Mouse (Mus musculus): ENCODE results near the gene Tsga10ip. TPM values are rescaled to one million over a fixed set of nuclear protein-coding genes. Genes with fewer than 3 reads are reported as not detected.
"Not testable (repeated sequence)": the region's sequence is repeated elsewhere in the genome, so short reads cannot be mapped to it uniquely, and the experiment has no call there.

The Tsga10ip gene
- polyA plus RNA-seq, 1 experiment from 2014 or later: not detected

DNA sequence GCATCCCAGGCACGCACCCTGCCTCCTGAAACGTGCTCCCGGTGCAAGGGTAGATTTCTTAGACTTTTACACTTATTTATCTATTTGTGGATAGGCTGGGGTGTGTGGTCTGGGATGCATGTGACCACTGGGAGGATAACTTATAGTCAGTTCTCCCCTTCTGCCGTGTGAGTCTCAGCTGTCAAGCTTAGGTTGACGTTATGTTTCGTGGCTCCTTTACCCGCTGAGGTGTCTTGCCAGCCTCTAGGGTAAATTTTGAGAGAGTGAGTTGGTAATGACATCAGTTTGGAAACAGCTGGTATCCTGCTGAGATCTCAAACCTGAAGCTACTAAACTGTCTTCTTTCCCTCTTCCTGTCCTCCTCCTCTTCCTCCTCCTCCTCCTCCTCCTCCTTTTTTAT lies 3.6 kb upstream of the Tsga10ip start:
- Histone ChIP-seq H3K4me1 (peaks cover 17% of the 10 kb centered on the region), H3K4me2 (peak overlapping the region; percentile 56), H3K9me3 (no peaks in the 10 kb centered on the region), H3K9ac (peak overlapping the region; percentile 21; the same call in 1 of the 2 replicates), H3K27ac (peak overlapping the region; percentile 62), H3K4me3 (peak overlapping the region; percentile 38), H3K27me3 (replicated peaks) (no peaks in the 10 kb centered on the region), H3K36me3 (replicated peaks) (no peaks in the 10 kb centered on the region)
- 21% methylated on average over 7 of the region's 7 CpGs for WGBS
- no peak for ATAC-seq (replicated peaks)

DNA sequence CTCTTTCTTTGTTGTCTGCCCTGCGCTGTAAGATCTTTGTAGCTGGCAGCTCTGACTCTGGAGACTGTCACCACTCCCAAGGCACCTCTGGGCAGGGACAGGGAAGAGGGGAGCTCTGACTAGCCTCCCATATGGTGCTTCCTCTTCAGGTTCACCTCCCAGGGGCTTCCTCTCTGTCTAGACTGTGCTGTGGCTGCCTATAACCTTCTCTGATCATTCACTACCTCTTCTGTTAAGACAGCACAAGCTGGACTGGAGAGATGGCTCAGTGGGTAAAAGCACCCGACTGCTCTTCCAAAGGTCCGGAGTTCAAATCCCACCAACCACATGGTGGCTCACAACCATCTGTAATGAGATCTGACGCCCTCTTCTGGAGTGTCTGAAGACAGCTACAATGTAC lies 1.3 kb downstream of the Tsga10ip start:
- not testable (repeated sequence) for H3K27ac ChIP-seq; H3K4me2 ChIP-seq; ATAC-seq (replicated peaks); H3K36me3 ChIP-seq (replicated peaks); H3K9ac ChIP-seq; H3K4me1 ChIP-seq; H3K27me3 ChIP-seq (replicated peaks); H3K9me3 ChIP-seq; H3K4me3 ChIP-seq
- 64% methylated on average over 4 of the region's 4 CpGs for WGBS

DNA sequence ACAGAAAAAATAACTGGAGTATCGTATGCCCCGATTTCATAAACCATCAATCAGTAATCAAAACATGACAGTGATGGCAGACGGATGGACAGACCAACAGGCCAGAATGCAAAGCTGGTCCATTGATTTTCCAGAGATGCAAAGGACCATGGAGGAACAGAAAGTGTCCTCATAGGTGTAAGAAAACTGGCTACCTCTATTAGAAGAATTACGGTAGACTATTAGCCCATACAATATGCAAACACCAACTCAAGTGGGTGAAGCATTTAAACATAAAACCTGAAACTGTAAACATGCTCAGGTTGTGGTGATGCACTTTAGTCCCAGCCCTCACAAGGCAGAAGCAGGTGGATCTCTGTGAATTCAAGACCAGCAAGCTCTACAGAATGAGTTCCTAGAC lies 7.0 kb downstream of the Tsga10ip start:
- no peak for ATAC-seq (replicated peaks)
- WGBS: 72% methylated on average over 4 of the region's 4 CpGs
- Histone ChIP-seq H3K4me2 (no peak overlapping the region), H3K36me3 (replicated peaks) (no peaks in the 10 kb centered on the region), H3K9me3 (no peaks in the 10 kb centered on the region), H3K9ac (no peak overlapping the region), H3K4me3 (no peak overlapping the region), H3K27me3 (replicated peaks) (no peaks in the 10 kb centered on the region), H3K4me1 (peaks cover 3% of the 10 kb centered on the region; the same call in 1 of the 2 replicates), H3K27ac (no peak overlapping the region)

DNA sequence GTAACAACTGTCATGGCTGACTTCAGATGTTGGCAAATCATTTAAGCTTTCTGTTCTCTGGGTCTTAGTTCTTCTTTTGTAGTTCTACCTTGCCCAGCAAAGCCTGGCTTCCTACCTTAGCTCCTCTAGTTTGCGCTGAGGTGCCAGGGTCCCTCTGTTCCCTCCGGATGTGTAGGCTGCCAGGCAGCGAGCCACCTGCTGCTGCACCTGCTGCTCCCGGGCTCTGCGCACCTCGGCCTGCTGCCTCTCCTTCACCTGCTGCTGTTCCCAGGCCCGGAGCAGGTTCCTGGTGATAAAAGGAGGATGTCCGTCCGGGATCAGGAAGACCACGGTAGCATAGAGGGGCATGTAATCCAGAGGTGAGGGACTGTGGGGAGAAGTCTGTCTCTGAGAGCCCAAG lies 8.2 kb downstream of the Tsga10ip start:
- H3K27me3 ChIP-seq (replicated peaks): no peaks in the 10 kb centered on the region
- peaks cover 15% of the 10 kb centered on the region for H3K4me1 ChIP-seq
- no peak overlapping the region for H3K4me2 ChIP-seq
- H3K4me3 ChIP-seq: no peak overlapping the region
- H3K36me3 ChIP-seq (replicated peaks): no peaks in the 10 kb centered on the region
- H3K9me3 ChIP-seq: no peaks in the 10 kb centered on the region
- 57% methylated on average over 10 of the region's 10 CpGs for WGBS
- H3K27ac ChIP-seq: no peak overlapping the region
- no peak overlapping the region for H3K9ac ChIP-seq
- ATAC-seq (replicated peaks): no peak

DNA sequence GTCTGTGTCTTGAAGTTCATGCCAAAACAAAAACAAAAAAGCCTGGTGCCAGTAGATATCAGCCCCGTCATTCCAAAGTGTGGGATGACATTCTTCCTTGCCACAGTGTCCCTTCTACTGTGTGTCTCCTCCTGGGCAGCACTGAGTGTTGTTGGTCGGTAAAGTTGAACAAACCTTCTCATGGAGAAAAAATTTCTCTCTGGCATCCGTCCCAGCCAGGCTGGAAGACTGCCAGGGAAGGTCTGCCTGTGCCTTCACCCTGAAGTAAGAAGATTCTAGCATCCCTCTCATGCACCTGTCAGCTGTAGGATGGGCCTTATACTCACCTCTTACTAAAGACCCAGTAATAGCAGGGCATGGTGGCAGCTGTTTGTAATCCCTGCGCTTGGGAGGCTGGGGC lies 9.4 kb downstream of the Tsga10ip start:
- no peak overlapping the region for H3K4me2 ChIP-seq
- no peak overlapping the region for H3K27ac ChIP-seq
- no peaks in the 10 kb centered on the region for H3K9me3 ChIP-seq
- H3K4me3 ChIP-seq: no peak overlapping the region
- ATAC-seq (replicated peaks): no peak
- H3K27me3 ChIP-seq (replicated peaks): no peaks in the 10 kb centered on the region
- no peaks in the 10 kb centered on the region for H3K36me3 ChIP-seq (replicated peaks)
- WGBS: 62% methylated on average over 4 of the region's 4 CpGs
- H3K4me1 ChIP-seq: peaks cover 17% of the 10 kb centered on the region
- H3K9ac ChIP-seq: no peak overlapping the region

DNA sequence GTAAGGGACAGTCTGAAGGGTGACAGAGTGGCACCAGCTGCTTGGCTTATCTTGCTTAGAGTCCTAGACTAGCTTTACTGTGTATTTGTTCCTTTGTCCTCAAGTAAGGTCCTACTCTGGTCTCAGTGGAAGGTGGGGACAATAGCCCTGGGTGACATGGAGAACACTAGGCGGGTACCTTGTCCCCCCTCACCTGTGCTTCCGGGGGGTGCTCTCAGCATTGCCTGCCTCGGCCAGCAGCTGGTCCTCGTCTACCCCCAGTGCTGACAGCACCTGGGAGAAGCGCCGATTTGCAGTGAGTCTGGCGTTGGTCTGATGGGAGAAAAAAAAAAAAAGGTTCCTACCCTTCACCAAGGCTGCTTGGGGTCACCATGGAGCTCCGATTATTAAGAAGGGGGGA lies 11.9 kb downstream of the Tsga10ip start:
- no peaks in the 10 kb centered on the region for H3K9me3 ChIP-seq
- H3K4me2 ChIP-seq: no peak overlapping the region; the same call in 1 of the 2 replicates
- no peak overlapping the region for H3K9ac ChIP-seq
- no peak for ATAC-seq (replicated peaks)
- H3K27ac ChIP-seq: no peak overlapping the region
- peaks cover 34% of the 10 kb centered on the region for H3K4me1 ChIP-seq
- peaks cover 3% of the 10 kb centered on the region; the same call in 1 of the 2 replicates for H3K36me3 ChIP-seq (replicated peaks)
- H3K27me3 ChIP-seq (replicated peaks): no peaks in the 10 kb centered on the region
- 90% methylated on average over 8 of the region's 8 CpGs for whole genome bisulfite sequencing
- H3K4me3 ChIP-seq: no peak overlapping the region

DNA sequence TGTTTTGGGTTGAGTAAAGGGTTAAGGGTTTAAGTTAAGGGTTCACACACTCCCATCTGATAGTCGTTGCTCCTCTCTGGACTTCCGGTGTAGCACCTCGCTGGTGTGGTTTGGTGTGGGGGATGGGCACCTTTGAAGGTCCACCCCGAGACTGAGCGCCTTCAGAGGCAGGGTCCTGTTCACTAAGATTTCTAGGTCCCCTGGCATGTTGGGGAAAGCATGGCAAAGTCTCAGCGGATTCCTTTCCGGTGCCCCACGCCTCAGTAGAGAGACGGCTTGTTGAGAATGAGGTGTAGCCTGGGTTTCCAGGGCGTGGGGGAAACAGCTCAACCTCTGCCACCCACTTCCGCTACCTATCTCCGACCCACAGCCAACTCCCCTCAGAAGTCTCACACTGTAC lies 12.7 kb downstream of the Tsga10ip start:
- Histone ChIP-seq H3K36me3 (replicated peaks) (peaks cover 8% of the 10 kb centered on the region; the same call in 1 of the 2 replicates), H3K4me3 (peak overlapping the region; percentile 99), H3K27ac (no peak overlapping the region), H3K27me3 (replicated peaks) (no peaks in the 10 kb centered on the region), H3K9ac (no peak overlapping the region), H3K9me3 (no peaks in the 10 kb centered on the region), H3K4me1 (peaks cover 34% of the 10 kb centered on the region), H3K4me2 (peak overlapping the region; percentile 93)
- ATAC-seq (replicated peaks): no peak
- 62% methylated on average over 12 of the region's 12 CpGs for WGBS

DNA sequence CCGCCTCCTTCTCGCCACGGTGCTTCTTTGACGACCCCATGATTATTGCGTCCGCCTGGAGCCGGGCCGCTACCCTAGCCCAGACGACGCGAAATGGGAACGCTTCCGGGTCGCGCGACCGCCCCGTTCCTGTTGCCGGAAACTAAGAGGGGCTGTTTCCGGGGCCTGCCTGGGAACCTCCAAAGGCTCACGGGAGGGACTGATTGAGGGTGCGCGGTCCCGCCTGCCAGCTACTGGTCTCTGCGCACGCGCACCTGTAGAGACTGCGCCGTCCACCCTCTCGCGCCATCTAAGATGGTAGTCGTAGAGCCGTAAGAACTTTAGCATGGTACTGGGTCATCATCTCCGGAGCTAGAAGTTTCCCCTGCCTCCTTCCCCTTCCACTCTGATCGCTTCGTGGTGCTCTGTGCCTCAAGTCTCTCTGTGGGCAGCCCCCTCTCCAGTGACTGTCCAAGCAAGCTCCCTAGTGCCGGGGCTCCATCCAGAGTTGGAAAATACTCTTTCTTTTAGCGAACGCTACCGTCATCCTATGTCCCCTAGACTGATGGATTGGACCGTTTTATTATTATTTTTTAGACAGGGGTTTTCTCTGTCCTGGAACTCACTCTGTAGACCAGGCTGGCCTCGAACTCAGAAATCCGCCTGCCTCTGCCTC lies 13.6 kb downstream of the Tsga10ip start, which contains the start of gene Sart1:
TSS of gene Sart1 (minus strand) at position 116 of the 655 bp plus-strand sequence.
- H3K9ac ChIP-seq: peak within 1 kb of the TSS; percentile 97
- H3K4me1 ChIP-seq: peaks cover 34% of the 10 kb centered on the region
- peak within 1 kb of the TSS; percentile 99 for H3K4me3 ChIP-seq
- H3K27ac ChIP-seq: peak within 1 kb of the TSS; percentile 87
- 2% methylated on average over 43 of the region's 43 CpGs for WGBS
- peak; percentile 97 for ATAC-seq (replicated peaks)
- peaks cover 16% of the 10 kb centered on the region for H3K36me3 ChIP-seq (replicated peaks)
- no peaks in the 10 kb centered on the region for H3K27me3 ChIP-seq (replicated peaks)
- H3K4me2 ChIP-seq: peak within 1 kb of the TSS; percentile 93
- no peaks in the 10 kb centered on the region for H3K9me3 ChIP-seq

DNA sequence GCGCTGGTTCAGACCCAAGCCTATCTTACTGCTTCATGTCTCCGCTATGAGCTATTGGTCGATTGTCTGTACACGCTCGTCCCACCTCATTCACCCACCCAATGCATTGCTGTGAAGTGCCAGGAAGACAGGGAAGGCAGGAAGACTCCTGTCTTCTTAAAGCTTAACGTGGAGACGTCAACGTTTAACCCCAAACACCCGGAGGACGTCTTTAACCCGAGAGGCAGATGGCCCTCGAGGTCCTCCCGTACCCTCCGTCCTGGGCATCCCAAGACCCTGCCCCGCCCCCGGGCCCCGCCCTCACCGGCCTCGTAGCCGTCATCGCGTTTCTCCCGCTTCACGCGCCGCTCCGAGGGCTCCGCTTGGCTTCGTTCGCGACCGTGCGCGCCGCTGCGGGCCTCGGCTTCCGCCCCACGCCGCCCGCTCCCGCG lies 14.3 kb downstream of the Tsga10ip start:
- peak; percentile 56 for ATAC-seq (replicated peaks)
- Histone ChIP-seq H3K4me1 (peaks cover 34% of the 10 kb centered on the region), H3K27me3 (replicated peaks) (no peaks in the 10 kb centered on the region), H3K4me2 (peak overlapping the region; percentile 93), H3K27ac (peak overlapping the region; percentile 87), H3K9ac (peak overlapping the region; percentile 97), H3K4me3 (peak overlapping the region; percentile 99), H3K36me3 (replicated peaks) (peaks cover 23% of the 10 kb centered on the region), H3K9me3 (no peaks in the 10 kb centered on the region)
- WGBS: under 1% methylated on average over 43 of the region's 43 CpGs

DNA sequence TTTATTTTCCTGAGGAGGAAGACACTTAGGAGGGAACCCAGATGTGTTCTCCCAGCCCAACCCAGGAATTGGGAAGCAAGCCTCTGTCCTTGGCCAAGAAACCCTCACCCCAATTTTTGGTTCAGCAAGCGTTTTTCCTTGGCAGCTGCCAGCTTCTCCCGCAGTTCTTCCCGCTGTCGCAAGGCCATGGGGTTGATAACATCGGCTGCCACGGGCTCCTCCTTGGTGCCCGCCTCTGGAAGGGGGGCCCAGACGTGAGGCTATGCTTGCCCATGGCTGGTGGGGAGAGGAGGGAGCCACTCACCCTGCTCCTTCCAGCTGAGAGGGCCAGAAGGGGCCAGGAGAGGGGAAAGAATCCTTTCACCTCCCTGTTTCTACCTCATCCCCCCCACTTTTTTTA lies 17.6 kb downstream of the Tsga10ip start:
- Histone ChIP-seq H3K9me3 (no peaks in the 10 kb centered on the region), H3K4me3 (no peak overlapping the region), H3K27ac (no peak overlapping the region), H3K36me3 (replicated peaks) (peaks cover 53% of the 10 kb centered on the region), H3K9ac (no peak overlapping the region), H3K27me3 (replicated peaks) (no peaks in the 10 kb centered on the region), H3K4me2 (no peak overlapping the region), H3K4me1 (peaks cover 25% of the 10 kb centered on the region)
- 96% methylated on average over 8 of the region's 8 CpGs for WGBS
- ATAC-seq (replicated peaks): no peak

DNA sequence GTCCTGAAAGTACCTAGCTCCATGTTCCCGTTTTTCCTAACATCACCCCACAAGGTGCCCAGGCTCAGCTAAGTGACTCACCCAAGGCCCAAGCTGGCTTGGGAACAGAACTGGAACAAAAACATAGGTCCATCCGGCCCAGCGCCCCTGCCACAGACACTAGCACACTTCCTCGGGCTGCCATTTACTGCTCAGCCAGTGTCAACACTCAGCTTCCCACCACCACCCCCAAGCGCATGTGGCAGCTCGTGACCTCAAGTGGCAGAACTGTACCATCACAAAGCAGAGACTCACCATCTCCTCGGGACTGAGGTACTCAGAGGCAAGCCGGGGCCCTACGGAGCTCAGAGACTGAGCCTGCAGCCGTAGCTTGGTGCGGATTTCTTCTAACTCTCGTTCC lies 19.0 kb downstream of the Tsga10ip start:
- no peaks in the 10 kb centered on the region for H3K27me3 ChIP-seq (replicated peaks)
- 95% methylated on average over 12 of the region's 12 CpGs for WGBS
- ATAC-seq (replicated peaks): no peak
- no peak overlapping the region for H3K27ac ChIP-seq
- peaks cover 66% of the 10 kb centered on the region for H3K36me3 ChIP-seq (replicated peaks)
- peaks cover 18% of the 10 kb centered on the region for H3K4me1 ChIP-seq
- H3K4me2 ChIP-seq: no peak overlapping the region
- H3K4me3 ChIP-seq: no peak overlapping the region
- H3K9ac ChIP-seq: no peak overlapping the region
- H3K9me3 ChIP-seq: no peaks in the 10 kb centered on the region

DNA sequence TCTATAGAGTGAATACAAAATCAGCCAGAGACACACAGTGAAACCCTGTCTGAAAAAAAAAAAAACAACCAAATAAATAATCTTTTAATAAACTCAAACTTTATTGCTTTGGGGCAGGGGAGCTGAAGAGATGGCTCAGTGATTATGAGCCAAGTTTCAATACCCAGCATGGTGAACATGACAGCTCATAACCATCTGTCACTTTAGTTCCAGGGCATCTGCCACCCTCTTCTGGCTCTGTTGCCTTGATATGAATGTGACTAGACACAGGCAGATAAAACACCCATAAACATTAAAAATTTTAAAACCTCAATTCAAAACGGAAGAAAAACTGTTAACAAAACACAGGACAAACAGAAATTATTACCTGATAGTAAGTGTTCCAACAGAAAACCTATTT lies 24.9 kb downstream of the Tsga10ip start:
- Histone ChIP-seq H3K27ac (no peak overlapping the region), H3K9ac (no peak overlapping the region), H3K4me1 (no peaks in the 10 kb centered on the region), H3K4me2 (no peak overlapping the region), H3K36me3 (replicated peaks) (peaks cover 58% of the 10 kb centered on the region), H3K27me3 (replicated peaks) (no peaks in the 10 kb centered on the region), H3K4me3 (no peak overlapping the region), H3K9me3 (no peaks in the 10 kb centered on the region)
- no peak for ATAC-seq (replicated peaks)
- WGBS: 95% methylated on average over 1 of the region's 1 CpGs

DNA sequence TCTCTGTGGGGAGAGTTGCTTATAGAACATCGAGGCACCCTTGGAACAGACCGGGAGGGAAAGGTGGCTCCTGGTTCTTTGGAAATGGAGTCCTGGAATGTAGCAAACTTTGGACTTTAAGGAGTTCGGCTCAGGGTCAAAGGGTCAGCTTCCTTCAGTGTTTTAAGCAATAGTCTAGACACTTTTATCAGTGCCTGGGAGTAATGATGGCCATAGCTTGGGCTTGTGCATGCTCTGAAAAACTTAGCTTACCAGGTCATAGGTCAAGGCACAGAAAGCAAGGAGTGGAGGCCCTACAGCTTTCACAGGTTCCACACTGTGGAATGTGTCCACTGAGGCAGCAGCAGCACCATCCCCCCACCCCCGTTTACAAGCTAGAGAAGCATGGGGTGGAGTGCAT lies 27.6 kb downstream of the Tsga10ip start:
- WGBS: 84% methylated on average over 4 of the region's 4 CpGs
- no peak for ATAC-seq (replicated peaks)
- no peak overlapping the region for H3K9ac ChIP-seq
- H3K9me3 ChIP-seq: no peaks in the 10 kb centered on the region
- H3K4me1 ChIP-seq: no peaks in the 10 kb centered on the region
- H3K27me3 ChIP-seq (replicated peaks): no peaks in the 10 kb centered on the region
- no peak overlapping the region for H3K4me2 ChIP-seq
- no peak overlapping the region for H3K4me3 ChIP-seq
- no peak overlapping the region for H3K27ac ChIP-seq
- peaks cover 53% of the 10 kb centered on the region for H3K36me3 ChIP-seq (replicated peaks)
